Mouse (Mus musculus) testis, adult 2 months (tissue): ENCODE data around the gene Tmem135. TPM values are rescaled to one million over a fixed set of nuclear protein-coding genes. Genes with fewer than 3 reads are reported as not detected.

Experiments
- H3K27ac ChIP-seq: fragments of 200-500 bp; 2 replicates; pipeline ENCODE4 v1.5.1; 2012; ENCODE audit warnings: low read depth, low read length; ENCODE audit not compliant: control insufficient read depth, insufficient read depth
- H3K27me3 ChIP-seq: fragments of 200-500 bp; 2 replicates; pipeline ENCODE4 v1.6.1; 2012; ENCODE audit warnings: mild to moderate bottlenecking, low read length, moderate library complexity; ENCODE audit not compliant: control insufficient read depth, insufficient read depth
- H3K36me3 ChIP-seq: fragments of 200-500 bp; 2 replicates; pipeline ENCODE4 v1.6.1; 2012; ENCODE audit warnings: mild to moderate bottlenecking, low read length; ENCODE audit not compliant: control insufficient read depth, insufficient read depth
- H3K4me1 ChIP-seq: fragments of 200-500 bp; 2 replicates; pipeline ENCODE4 v1.6.1; 2012; ENCODE audit warnings: low read length; ENCODE audit not compliant: control insufficient read depth, insufficient read depth
- H3K4me3 ChIP-seq: fragments of 200-500 bp; 2 replicates; pipeline ENCODE4 v1.5.1; 2012; ENCODE audit warnings: low read depth, mild to moderate bottlenecking, low read length, moderate library complexity, mixed read lengths; ENCODE audit not compliant: control insufficient read depth
- CTCF ChIP-seq: fragments of 200-500 bp; IDR thresholded peaks from 2 replicates; pipeline ENCODE4 v1.5.1; 2012; ENCODE audit warnings: low read depth, mild to moderate bottlenecking, inconsistent platforms, low read length, moderate library complexity; ENCODE audit not compliant: control insufficient read depth, insufficient read depth, insufficient replicate concordance
- POLR2A ChIP-seq: fragments of 200-500 bp; IDR thresholded peaks from 2 replicates; pipeline ENCODE4 v1.6.1; 2012; ENCODE audit warnings: low read depth, mild to moderate bottlenecking, inconsistent platforms, low read length, moderate library complexity; ENCODE audit not compliant: control insufficient read depth
- polyA plus RNA-seq: library from polyadenylated mRNA; depleted of rRNA; stranded (reverse); fragments of >200 nt; gene quantifications from 2 replicates; pipeline ENCODE4 v1.2.3, GENCODE M21; 2012

The Tmem135 gene
- polyA plus RNA-seq, 1 experiment = 4.6 TPM

- TF ChIP-seq CTCF = no peak
- no peak for TF ChIP-seq POLR2A
- H3K4me3 ChIP-seq = no peak overlapping the region
- H3K4me1 ChIP-seq = no peaks in the 10 kb centered on the region; the same call in 1 of the 2 replicates
- no peaks in the 10 kb centered on the region for H3K27me3 ChIP-seq
- H3K27ac ChIP-seq = no peak overlapping the region
- no peaks in the 10 kb centered on the region for H3K36me3 ChIP-seq
Observed at GRCm38 (mm10) chr7:89242143-89242542, 161.9 kb downstream of the Tmem135 start.

- Histone ChIP-seq H3K27me3 (no peaks in the 10 kb centered on the region), H3K36me3 (no peaks in the 10 kb centered on the region), H3K4me3 (no peak overlapping the region), H3K4me1 (no peaks in the 10 kb centered on the region), H3K27ac (no peak overlapping the region)
- TF ChIP-seq POLR2A (no peak), CTCF (no peak)
Observed at GRCm38 (mm10) chr7:89239592-89239991, 164.4 kb downstream of the Tmem135 start.

DNA sequence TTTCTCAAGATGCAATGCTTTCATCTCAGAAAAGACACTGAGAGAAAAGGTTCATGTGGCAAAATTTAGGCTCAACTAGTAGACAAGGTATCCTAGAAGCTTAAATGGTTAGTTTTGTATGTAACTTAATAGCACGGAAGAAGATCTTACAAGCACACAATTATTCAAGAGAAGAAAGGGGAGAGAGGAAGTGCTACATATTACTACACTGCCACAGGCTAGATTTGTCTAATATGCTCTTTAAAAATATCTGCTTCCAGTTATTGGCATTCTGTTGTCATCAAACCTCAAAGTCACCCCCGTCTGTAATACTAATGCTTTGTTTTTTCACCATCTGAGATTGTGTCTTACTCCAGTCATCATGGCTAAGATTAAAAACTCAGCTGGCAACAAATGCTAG, 167.4 kb downstream of the Tmem135 start:
- Histone ChIP-seq H3K4me1 (no peaks in the 10 kb centered on the region), H3K27ac (no peak overlapping the region), H3K36me3 (no peaks in the 10 kb centered on the region), H3K4me3 (no peak overlapping the region), H3K27me3 (no peaks in the 10 kb centered on the region)
- TF ChIP-seq POLR2A = no peak

DNA sequence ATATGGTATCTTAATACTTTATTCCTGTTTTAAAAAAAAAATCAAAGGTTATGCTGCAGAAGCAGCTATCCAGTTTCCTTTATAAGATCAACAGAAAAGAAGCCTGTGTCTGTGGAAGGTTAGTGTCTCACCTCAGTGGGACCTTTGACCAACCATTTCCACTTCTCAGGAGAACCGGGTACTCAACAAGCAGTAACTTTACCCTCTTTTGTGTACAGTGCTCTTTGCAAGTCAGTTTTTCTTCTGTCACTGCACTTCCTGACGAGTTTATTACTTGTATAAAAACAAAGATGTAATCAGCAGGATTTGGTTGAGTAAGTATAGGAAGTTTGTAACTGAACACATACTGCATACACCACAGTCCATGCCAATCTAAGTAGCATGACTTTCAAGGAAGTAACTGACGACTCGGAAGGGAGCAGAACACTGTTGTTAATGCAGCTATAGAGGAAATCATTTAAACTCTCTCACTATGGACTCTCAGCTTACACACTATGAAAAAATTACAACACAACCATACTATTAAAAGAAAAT, 168.0 kb downstream of the Tmem135 start:
- TF ChIP-seq CTCF = no peak
- TF ChIP-seq POLR2A = no peak
- Histone ChIP-seq H3K36me3 (no peaks in the 10 kb centered on the region), H3K27me3 (no peaks in the 10 kb centered on the region), H3K4me1 (no peaks in the 10 kb centered on the region), H3K4me3 (no peak overlapping the region), H3K27ac (no peak overlapping the region)

DNA sequence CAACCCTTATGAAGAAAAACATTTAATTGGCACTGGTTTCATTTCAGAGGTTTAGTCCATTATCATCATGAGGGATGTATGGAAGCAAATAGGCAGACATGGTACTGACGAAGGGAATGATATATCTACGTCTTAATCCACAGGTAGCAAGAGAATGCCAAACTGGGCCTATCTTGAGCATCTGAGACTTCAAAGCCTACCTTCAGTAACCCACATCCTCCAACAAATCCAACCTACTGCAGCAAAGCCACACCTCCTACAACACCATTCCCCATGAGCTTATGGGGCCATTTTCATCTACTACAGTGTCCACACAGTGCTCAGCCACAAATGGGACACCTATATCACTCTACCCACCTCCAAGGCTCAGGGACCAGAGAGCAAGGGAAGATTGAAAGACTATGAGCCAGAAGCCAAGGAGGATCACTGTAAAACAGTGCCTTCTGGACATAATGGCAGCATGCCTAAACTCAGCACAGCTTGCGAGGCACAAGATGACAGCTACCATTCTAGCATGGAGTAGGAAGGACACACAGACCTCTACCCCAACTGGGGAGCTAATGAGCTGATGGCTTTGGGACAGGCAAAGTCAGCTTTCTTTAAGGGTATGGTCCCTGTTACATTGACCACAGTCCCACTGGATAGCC, 171.4 kb downstream of the Tmem135 start:
- Histone ChIP-seq H3K27me3 (no peaks in the 10 kb centered on the region), H3K4me1 (no peaks in the 10 kb centered on the region), H3K36me3 (no peaks in the 10 kb centered on the region), H3K4me3 (no peak overlapping the region), H3K27ac (no peak overlapping the region)
- TF ChIP-seq CTCF (no peak), POLR2A (no peak)

GRCm38 (mm10) chr7:89231200-89231790, 172.7 kb downstream of the Tmem135 start:
- Histone ChIP-seq H3K4me3 (no peak overlapping the region), H3K36me3 (no peaks in the 10 kb centered on the region), H3K27ac (no peak overlapping the region), H3K4me1 (no peaks in the 10 kb centered on the region), H3K27me3 (no peaks in the 10 kb centered on the region)
- no peak for TF ChIP-seq CTCF
- TF ChIP-seq POLR2A = no peak

- TF ChIP-seq CTCF (no peak), POLR2A (no peak)
- Histone ChIP-seq H3K27ac (no peak overlapping the region), H3K4me1 (no peaks in the 10 kb centered on the region), H3K36me3 (no peaks in the 10 kb centered on the region), H3K4me3 (no peak overlapping the region), H3K27me3 (no peaks in the 10 kb centered on the region)
Observed at GRCm38 (mm10) chr7:89222609-89223008, 181.4 kb downstream of the Tmem135 start.
